Comparison of ENCODE assay signal across 18 mouse cellular contexts in genomic region chr2:122264690-122265089, GRCm38 (mm10). TPM values are rescaled to one million over a fixed set of nuclear protein-coding genes. Genes with fewer than 3 reads are reported as not detected.
DNase-seq lines count a peak whose midpoint lies in the region; ATAC-seq and TF ChIP-seq lines count a peak whose summit lies in the region.
"Had no signal": no experiment of that assay in that cellular context is flagged by ENCODE, and none has a peak within 500 bp of the region (broad histone marks: within the 10 kb centered on the region; RNA-seq: fewer than 3 reads in every experiment).

No protein-coding gene starts in this region.

- no peak overlapping the region for H3K4me2 ChIP-seq in neural tube, embryonic 11.5 days (ENCODE audit: low read depth)
- no peak overlapping the region for H3K4me2 ChIP-seq in forebrain, embryonic 15.5 days (replicated peaks)
- H3K4me2 ChIP-seq in limb, embryonic 14.5 days (replicated peaks; ENCODE audit: low read depth, low read length, severe bottlenecking), result no peak overlapping the region

- H3K4me1 ChIP-seq in neural tube, embryonic 11.5 days (ENCODE audit: control insufficient read depth, insufficient read depth, low read length), result no peaks in the 10 kb centered on the region; the same call in 1 of the 2 replicates
- H3K4me1 ChIP-seq in forebrain, embryonic 15.5 days, result 0 out of 2 replicates have a peak, but pooled peaks cover 3% of the 10 kb centered on the region
- H3K4me1 ChIP-seq in limb, embryonic 14.5 days (ENCODE audit: control insufficient read depth, insufficient read depth, low read length), result peaks cover 4% of the 10 kb centered on the region; the same call in 1 of the 2 replicates

- no peaks in the 10 kb centered on the region for H3K27me3 ChIP-seq in neural tube, embryonic 11.5 days (ENCODE audit: control insufficient read depth, insufficient read depth, low read length)
- H3K27me3 ChIP-seq in forebrain, embryonic 15.5 days, result no peaks in the 10 kb centered on the region
- H3K27me3 ChIP-seq in limb, embryonic 14.5 days (ENCODE audit: control insufficient read depth, insufficient read depth, low read length), result no peaks in the 10 kb centered on the region

- H3K9ac ChIP-seq in neural tube, embryonic 11.5 days (ENCODE audit: low read length), result no peak overlapping the region
- no peak overlapping the region for H3K9ac ChIP-seq in forebrain, embryonic 15.5 days (replicated peaks)
- H3K9ac ChIP-seq in limb, embryonic 14.5 days (ENCODE audit: low read depth, low read length, severe bottlenecking), result no peak overlapping the region
- H3K9ac ChIP-seq: liver, embryonic 14.5 days had no signal

- H3K36me3 ChIP-seq in neural tube, embryonic 11.5 days (ENCODE audit: control insufficient read depth, insufficient read depth, low read length), result no peaks in the 10 kb centered on the region
- H3K36me3 ChIP-seq in forebrain, embryonic 15.5 days, result no peaks in the 10 kb centered on the region
- H3K36me3 ChIP-seq in limb, embryonic 14.5 days (ENCODE audit: control insufficient read depth, insufficient read depth, low read length), result no peaks in the 10 kb centered on the region; the same call in 1 of the 2 replicates

- peak; percentile 26 for DNase-seq in neural tube, embryonic 11.5 days (ENCODE audit: low spot score)
- no peak for DNase-seq in neural tube, embryonic 10.5 days (ENCODE audit: extremely low spot score, low spot score)
- DNase-seq in limb, embryonic 14.5 days (ENCODE audit: low spot score), result peak; percentile 55
- DNase-seq in retina, postnatal 1 day, result peak; percentile 55
- DNase-seq in MN1 (ENCODE audit: low spot score), result no peak
- DNase-seq in adrenal gland, postnatal 36 days, result no peak
- DNase-seq in heart, postnatal 36 days, result no peak
- DNase-seq: adrenal gland, postnatal 25 days; B cell, adult 2 months; cerebellum, adult 9-11 months; heart, adult 2 months; heart, postnatal 4 days; kidney, postnatal 36 days; thymus, postnatal 14 days had no signal

- peak; percentile 41; the same call in 1 of the 2 replicates for ATAC-seq in neural tube, embryonic 11.5 days (ENCODE audit: insufficient read depth, low FRiP score, low TSS enrichment)
- ATAC-seq in forebrain, embryonic 15.5 days (replicated peaks), result peak; percentile 55
- ATAC-seq in limb, embryonic 14.5 days (ENCODE audit: low FRiP score, low read depth), result no peak

- H3K27ac ChIP-seq in neural tube, embryonic 11.5 days (ENCODE audit: low read depth, low read length), result no peak overlapping the region
- no peak overlapping the region for H3K27ac ChIP-seq in forebrain, embryonic 15.5 days (replicated peaks)
- no peak overlapping the region for H3K27ac ChIP-seq in limb, embryonic 14.5 days (replicated peaks; ENCODE audit: low read depth, low read length)
- H3K27ac ChIP-seq: heart, adult 2 months; left cerebral cortex, adult 2 months; liver, embryonic 14.5 days had no signal

- H3K4me3 ChIP-seq in neural tube, embryonic 11.5 days (ENCODE audit: low read depth, low read length), result no peak overlapping the region
- H3K4me3 ChIP-seq in forebrain, embryonic 15.5 days, result no peak overlapping the region
- no peak overlapping the region for H3K4me3 ChIP-seq in limb, embryonic 14.5 days (replicated peaks; ENCODE audit: low read length)
- H3K4me3 ChIP-seq: heart, adult 2 months; left cerebral cortex, adult 2 months had no signal

- no peaks in the 10 kb centered on the region for H3K9me3 ChIP-seq in neural tube, embryonic 11.5 days (ENCODE audit: control insufficient read depth, low read length)
- no peaks in the 10 kb centered on the region for H3K9me3 ChIP-seq in forebrain, embryonic 15.5 days
- no peaks in the 10 kb centered on the region for H3K9me3 ChIP-seq in limb, embryonic 14.5 days (ENCODE audit: control insufficient read depth, low read length)

- no peak for TF ChIP-seq POLR2A in limb, embryonic 14.5 days (IDR thresholded peaks at IDR 0.05; ENCODE audit: borderline replicate concordance, extremely low read depth, insufficient read depth, insufficient read length)

- intact Hi-C loops in heart, postnatal 36 days (cut with DNase I), result no loop called here

- WGBS in neural tube, embryonic 11.5 days, result 68% methylated on average over 3 of the region's 3 CpGs
- 29% methylated on average over 3 of the region's 3 CpGs for WGBS in forebrain, embryonic 15.5 days
- 77% methylated on average over 3 of the region's 3 CpGs for WGBS in limb, embryonic 14.5 days

RNA-seq across cellular contexts. Expression of gene Sord, which starts 30.1 kb away (rescaled TPM):
- 20.6 and 23.8 TPM in 2 replicates for polyA plus RNA-seq in neural tube, embryonic 11.5 days (2014; fragmentation: Nextera tagmentation; extraction: Ambion mirVana)
- polyA plus RNA-seq in forebrain, embryonic 15.5 days (2015; fragmentation: Nextera tagmentation; extraction: Ambion mirVana), result 16.0 and 16.2 TPM in 2 replicates
- polyA plus RNA-seq in limb, embryonic 14.5 days (2012; rRNA removed), result 14.8 and 17.6 TPM in 2 replicates
- polyA plus RNA-seq in limb, embryonic 14.5 days (2014; fragmentation: Nextera tagmentation; extraction: Ambion mirVana), result 30.8 and 38.9 TPM in 2 replicates
- 10 to 100 TPM; 75.8 to 96.2 TPM for total RNA-seq in adrenal gland, postnatal 36 days (2021)
- 100 to 1,000 TPM; 162 to 168 TPM for total RNA-seq in heart, postnatal 36 days (2021)

RNA-seq across cellular contexts. Expression of gene Duox2, which starts 33.6 kb away (rescaled TPM):
- polyA plus RNA-seq in neural tube, embryonic 11.5 days (2014; fragmentation: Nextera tagmentation; extraction: Ambion mirVana), result 0.04 TPM in 1 of 2 replicates, not detected in the other
- 0.03 TPM in 1 of 2 replicates, not detected in the other for polyA plus RNA-seq in forebrain, embryonic 15.5 days (2015; fragmentation: Nextera tagmentation; extraction: Ambion mirVana)
- 0.16 and 0.27 TPM in 2 replicates for polyA plus RNA-seq in limb, embryonic 14.5 days (2012; rRNA removed)
- 0.08 and 0.54 TPM in 2 replicates for polyA plus RNA-seq in limb, embryonic 14.5 days (2014; fragmentation: Nextera tagmentation; extraction: Ambion mirVana)
- under 1 TPM in 1 of 2 experiments, not detected in 1; 0.13 TPM for total RNA-seq in adrenal gland, postnatal 36 days (2021)
- under 1 TPM; 0.35 to 0.47 TPM for total RNA-seq in heart, postnatal 36 days (2021)
- total RNA-seq: adrenal gland, postnatal 25 days; left cerebral cortex, adult 2 months; megakaryocyte-erythroid progenitor cell, adult 5-6 weeks had no signal
- polyA plus RNA-seq: liver, embryonic 14.5 days had no signal

RNA-seq across cellular contexts. Expression of gene Duoxa2, which starts 34.0 kb away (rescaled TPM):
- 0.19 TPM in 1 of 2 replicates, not detected in the other for polyA plus RNA-seq in neural tube, embryonic 11.5 days (2014; fragmentation: Nextera tagmentation; extraction: Ambion mirVana)
- polyA plus RNA-seq in forebrain, embryonic 15.5 days (2015; fragmentation: Nextera tagmentation; extraction: Ambion mirVana), result 0.13 TPM in 1 of 2 replicates, not detected in the other
- polyA plus RNA-seq in limb, embryonic 14.5 days (2012; rRNA removed), result 0.41 and 0.61 TPM in 2 replicates
- polyA plus RNA-seq in limb, embryonic 14.5 days (2014; fragmentation: Nextera tagmentation; extraction: Ambion mirVana), result 0.18 and 0.72 TPM in 2 replicates
- total RNA-seq in adrenal gland, postnatal 36 days (2021), result not detected
- total RNA-seq in heart, postnatal 36 days (2021), result not detected
- total RNA-seq: adrenal gland, postnatal 25 days; left cerebral cortex, adult 2 months; megakaryocyte-erythroid progenitor cell, adult 5-6 weeks had no signal
- polyA plus RNA-seq: liver, embryonic 14.5 days had no signal

RNA-seq across cellular contexts. Expression of gene Duoxa1, which starts 48.8 kb away (rescaled TPM):
- not detected in 2 replicates for polyA plus RNA-seq in neural tube, embryonic 11.5 days (2014; fragmentation: Nextera tagmentation; extraction: Ambion mirVana)
- polyA plus RNA-seq in forebrain, embryonic 15.5 days (2015; fragmentation: Nextera tagmentation; extraction: Ambion mirVana), result not detected in 2 replicates
- 6.9 and 9.1 TPM in 2 replicates for polyA plus RNA-seq in limb, embryonic 14.5 days (2012; rRNA removed)
- polyA plus RNA-seq in limb, embryonic 14.5 days (2014; fragmentation: Nextera tagmentation; extraction: Ambion mirVana), result 7.9 and 10.3 TPM in 2 replicates
- total RNA-seq in adrenal gland, postnatal 36 days (2021), result not detected
- under 1 TPM in 1 of 2 experiments, not detected in 1; 0.39 TPM for total RNA-seq in heart, postnatal 36 days (2021)
- total RNA-seq: adrenal gland, postnatal 25 days; heart, postnatal 4 days; left cerebral cortex, adult 2 months; megakaryocyte-erythroid progenitor cell, adult 5-6 weeks had no signal
- polyA plus RNA-seq: liver, embryonic 14.5 days had no signal

RNA-seq across cellular contexts. Expression of gene Duox1, which starts 50.8 kb away (rescaled TPM):
- 0.07 and 0.11 TPM in 2 replicates for polyA plus RNA-seq in neural tube, embryonic 11.5 days (2014; fragmentation: Nextera tagmentation; extraction: Ambion mirVana)
- 0.04 and 0.06 TPM in 2 replicates for polyA plus RNA-seq in forebrain, embryonic 15.5 days (2015; fragmentation: Nextera tagmentation; extraction: Ambion mirVana)
- polyA plus RNA-seq in limb, embryonic 14.5 days (2012; rRNA removed), result 1.2 and 1.5 TPM in 2 replicates
- 1.2 and 1.6 TPM in 2 replicates for polyA plus RNA-seq in limb, embryonic 14.5 days (2014; fragmentation: Nextera tagmentation; extraction: Ambion mirVana)
- total RNA-seq in adrenal gland, postnatal 36 days (2021), result under 1 TPM; 0.10 to 0.13 TPM
- under 1 TPM; 0.17 to 0.27 TPM for total RNA-seq in heart, postnatal 36 days (2021)
- total RNA-seq: adrenal gland, postnatal 25 days; heart, postnatal 4 days; left cerebral cortex, adult 2 months; megakaryocyte-erythroid progenitor cell, adult 5-6 weeks had no signal
- polyA plus RNA-seq: liver, embryonic 14.5 days had no signal

Comparison
In these comparisons a context has a peak if more than half of its experiments do, and no peak if none do; other contexts are left out.
1. DNase-seq: peak in neural tube, embryonic 11.5 days (single experiment), limb, embryonic 14.5 days (single experiment) and retina, postnatal 1 day (single experiment); none in neural tube, embryonic 10.5 days (single experiment), MN1 (single experiment), adrenal gland, postnatal 36 days (0 of 2) and heart, postnatal 36 days (0 of 2).